Mouse (Mus musculus) liver, adult 2 months (tissue): Measurements from ENCODE around the gene Npff. TPM values are rescaled to one million over a fixed set of nuclear protein-coding genes. Genes with fewer than 3 reads are reported as not detected.

Experiments
- DNase-seq: peaks from one replicate; pipeline ENCODE4 v3.0.0-alpha.2; 2011; ENCODE audit warnings: low read depth, low spot score; ENCODE audit errors: extremely low read depth
- H3K27ac ChIP-seq: fragments of 200-500 bp; replicated peaks from 2 replicates; pipeline ENCODE4 v1.5.1; 2012; ENCODE audit warnings: low read depth, mild to moderate bottlenecking, control low read depth, inconsistent platforms, low read length; ENCODE audit not compliant: insufficient read depth
- H3K27me3 ChIP-seq: fragments of 200-500 bp; 2 replicates; pipeline ENCODE4 v1.6.1; 2012; ENCODE audit warnings: mild to moderate bottlenecking, moderate library complexity, low read length, inconsistent platforms; ENCODE audit not compliant: control insufficient read depth, insufficient read depth
- H3K36me3 ChIP-seq: fragments of 200-500 bp; 2 replicates; pipeline ENCODE4 v1.6.1; 2012; ENCODE audit warnings: low read length, inconsistent platforms; ENCODE audit not compliant: control insufficient read depth, insufficient read depth
- H3K4me1 ChIP-seq: fragments of 200-500 bp; 2 replicates; pipeline ENCODE4 v1.6.1; 2011; ENCODE audit warnings: low read length; ENCODE audit not compliant: control insufficient read depth, insufficient read depth
- H3K4me3 ChIP-seq: fragments of 200-500 bp; 2 replicates; pipeline ENCODE4 v1.5.1; 2011; ENCODE audit warnings: low read depth, mild to moderate bottlenecking, control low read depth, low read length, moderate library complexity; ENCODE audit not compliant: insufficient read depth
- H3K79me2 ChIP-seq: fragments of 200-500 bp; 2 replicates; pipeline ENCODE4 v1.6.1; 2012; ENCODE audit warnings: inconsistent platforms, mild to moderate bottlenecking, low read length, moderate library complexity; ENCODE audit not compliant: control insufficient read depth, insufficient read depth
- H3K9ac ChIP-seq: fragments of 200-500 bp; 2 replicates; pipeline ENCODE4 v1.6.1; 2012; ENCODE audit warnings: low read depth, mild to moderate bottlenecking, control low read depth, inconsistent platforms, low read length
- CTCF ChIP-seq: fragments of 200-500 bp; IDR thresholded peaks from 2 replicates; pipeline ENCODE4 v1.5.1; 2011; ENCODE audit warnings: low read depth, low read length, control low read depth
- POLR2A ChIP-seq: fragments of 200-500 bp; IDR thresholded peaks from 2 replicates; pipeline ENCODE4 v1.6.1; 2011; ENCODE audit warnings: low read length, control low read depth; ENCODE audit not compliant: insufficient read depth; ENCODE audit errors: extremely low read depth
- WGBS: fragments of 180-500 bp; shearing (Covaris S2); methylation state at CpG from one replicate; pipeline ENCODE4 v1.1.7; 2018; 5-methylcytosine and 5-hydroxymethylcytosine counted together
- polyA plus RNA-seq: library from polyadenylated mRNA; depleted of rRNA; stranded (reverse); fragments of >200 nt; gene quantifications from 2 replicates; pipeline ENCODE4 v1.2.3, GENCODE M21; 2012
- total RNA-seq: library from RNA; depleted of rRNA; stranded (reverse); fragments of >200 nt; gene quantifications from 2 replicates; pipeline ENCODE4 v1.2.3, GENCODE M21; 2014

Npff gene
- total and polyA plus RNA-seq, 2 experiments, result 0.65 to 3.5 TPM

- Histone ChIP-seq H3K36me3 (peaks cover 44% of the 10 kb centered on the region), H3K4me1 (peaks cover 2% of the 10 kb centered on the region; the same call in 1 of the 2 replicates)
Measured at GRCm38 (mm10) chr15:102557580-102557979, 32.8 kb upstream of the Npff start.

GRCm38 (mm10) chr15:102555581-102555980 lies 30.8 kb upstream of the Npff start:
- H3K9ac ChIP-seq, result no peak overlapping the region
- no peak for DNase-seq
- H3K4me3 ChIP-seq, result no peak overlapping the region
- H3K27me3 ChIP-seq, result no peaks in the 10 kb centered on the region
- H3K4me1 ChIP-seq, result no peaks in the 10 kb centered on the region
- H3K36me3 ChIP-seq, result peaks cover 56% of the 10 kb centered on the region
- H3K27ac ChIP-seq, result no peak overlapping the region
- WGBS, result 95% methylated on average over 1 of the region's 1 CpGs
- TF ChIP-seq CTCF (no peak), POLR2A (no peak)
- no peaks in the 10 kb centered on the region; the same call in 1 of the 2 replicates for H3K79me2 ChIP-seq

More at GRCm38 (mm10) chr15:102557580-102557979, 32.8 kb upstream of the Npff start:
- DNase-seq, result no peak
- Histone ChIP-seq H3K79me2 (peaks cover 3% of the 10 kb centered on the region; the same call in 1 of the 2 replicates), H3K27me3 (no peaks in the 10 kb centered on the region), H3K9ac (no peak overlapping the region), H3K27ac (no peak overlapping the region), H3K4me3 (no peak overlapping the region)
- TF ChIP-seq CTCF (no peak), POLR2A (no peak)

DNA sequence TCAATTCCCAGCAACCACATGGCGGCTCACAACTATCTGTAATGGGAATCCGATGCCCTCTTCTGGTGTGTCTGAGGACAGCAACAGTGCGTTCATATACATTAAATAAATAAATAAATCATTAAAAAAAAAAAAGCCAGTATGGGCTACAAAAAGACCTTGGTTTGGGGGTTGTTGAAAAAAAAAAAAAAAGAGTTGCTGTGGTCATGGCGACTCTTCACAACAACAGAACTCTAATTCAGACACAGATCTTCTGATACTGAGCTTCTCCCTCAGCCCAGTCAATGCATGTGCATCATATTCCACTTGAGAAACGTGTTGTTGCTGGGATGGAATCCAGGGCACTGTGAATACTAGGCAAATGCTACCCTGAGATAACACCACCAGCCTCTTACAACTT lies 27.9 kb upstream of the Npff start:
- Histone ChIP-seq H3K9ac (no peak overlapping the region), H3K27ac (no peak overlapping the region), H3K4me3 (no peak overlapping the region), H3K79me2 (no peaks in the 10 kb centered on the region; the same call in none of the 2 replicates), H3K4me1 (no peaks in the 10 kb centered on the region), H3K36me3 (peaks cover 55% of the 10 kb centered on the region), H3K27me3 (no peaks in the 10 kb centered on the region)
- no peak for TF ChIP-seq POLR2A
- TF ChIP-seq CTCF, result no peak
- 96% methylated on average over 5 of the region's 5 CpGs for WGBS
- DNase-seq, result no peak

- no peak for TF ChIP-seq CTCF
- TF ChIP-seq POLR2A, result no peak
Measured at GRCm38 (mm10) chr15:102547478-102547877, 22.7 kb upstream of the Npff start.

DNA sequence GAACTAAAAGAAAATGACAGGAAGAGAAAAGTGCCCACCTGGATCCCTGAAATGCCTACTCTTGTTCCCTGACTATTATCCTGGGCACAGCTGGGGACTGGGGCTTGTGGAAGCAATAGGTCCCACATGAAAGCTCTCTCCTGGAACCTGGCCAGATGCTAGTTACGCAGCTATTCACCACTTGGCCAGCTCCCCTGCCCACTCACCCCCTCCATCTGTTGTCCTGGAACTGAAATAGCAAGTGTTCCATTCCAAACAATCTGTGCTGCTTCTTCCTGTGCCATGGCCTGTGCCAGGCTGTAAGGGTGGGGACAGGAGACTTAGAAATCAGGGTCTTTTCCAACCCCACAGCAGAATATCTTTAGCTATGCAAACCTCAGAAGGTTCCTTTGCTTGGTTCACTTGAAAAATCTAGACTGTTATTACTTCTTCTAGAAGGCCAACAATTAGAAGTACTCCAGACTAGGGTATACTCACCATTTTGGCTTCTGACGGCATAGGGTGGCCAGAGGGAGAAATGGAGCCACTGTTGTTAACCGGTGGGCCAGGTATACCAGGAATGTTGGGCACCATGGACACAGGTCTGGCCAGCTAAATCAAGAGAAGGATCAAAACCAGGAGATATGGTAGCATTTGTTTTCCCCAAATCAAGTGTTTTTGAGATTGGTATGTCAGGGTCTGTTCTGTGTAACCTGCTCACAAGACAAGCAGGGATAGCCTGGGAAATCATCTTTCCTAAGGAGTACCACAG lies 22.1 kb upstream of the Npff start:
- TF ChIP-seq CTCF, result no peak
- TF ChIP-seq POLR2A, result no peak
- 78% methylated on average over 3 of the region's 3 CpGs for WGBS
- no peaks in the 10 kb centered on the region for H3K27me3 ChIP-seq
- peaks cover 43% of the 10 kb centered on the region for H3K36me3 ChIP-seq
- DNase-seq, result no peak
- H3K4me1 ChIP-seq, result 0 out of 2 replicates have a peak, but pooled peaks cover 2% of the 10 kb centered on the region
- H3K79me2 ChIP-seq, result no peaks in the 10 kb centered on the region; the same call in none of the 2 replicates
- H3K9ac ChIP-seq, result no peak overlapping the region
- no peak overlapping the region for H3K27ac ChIP-seq
- no peak overlapping the region for H3K4me3 ChIP-seq

More at GRCm38 (mm10) chr15:102547478-102547877, 22.7 kb upstream of the Npff start:
- no peak for DNase-seq
- H3K27me3 ChIP-seq, result no peaks in the 10 kb centered on the region
- no peak overlapping the region for H3K9ac ChIP-seq
- WGBS, result 96% methylated on average over 3 of the region's 3 CpGs
- no peak overlapping the region for H3K4me3 ChIP-seq
- peaks cover 44% of the 10 kb centered on the region for H3K36me3 ChIP-seq
- H3K4me1 ChIP-seq, result no peaks in the 10 kb centered on the region
- H3K79me2 ChIP-seq, result no peaks in the 10 kb centered on the region; the same call in none of the 2 replicates
- H3K27ac ChIP-seq, result no peak overlapping the region

GRCm38 (mm10) chr15:102546246-102546645 lies 21.5 kb upstream of the Npff start:
- 95% methylated on average over 3 of the region's 3 CpGs for whole genome bisulfite sequencing
- Histone ChIP-seq H3K9ac (no peak overlapping the region), H3K4me3 (no peak overlapping the region), H3K27me3 (no peaks in the 10 kb centered on the region), H3K36me3 (peaks cover 40% of the 10 kb centered on the region), H3K79me2 (no peaks in the 10 kb centered on the region; the same call in none of the 2 replicates), H3K27ac (no peak overlapping the region), H3K4me1 (0 out of 2 replicates have a peak, but pooled peaks cover 2% of the 10 kb centered on the region)
- DNase-seq, result no peak
- TF ChIP-seq POLR2A (no peak), CTCF (no peak)
